Mouse (Mus musculus) frontal cortex, postnatal 14 days (tissue): ENCODE data around the gene Bcl2l12.

Source experiments
- DNase-seq, 2 experiments: peaks; one replicate each; pipeline ENCODE4 v3.0.0; 2022; ENCODE audit warnings: low spot score in 2 of 2

Bcl2l12 gene

GRCm38 (mm10) chr7:44986879-44987718 lies 11.4 kb downstream of the Bcl2l12 start:
- DNase-seq: no peak

- DNase-seq: peak; percentile 96 to 100
Measured at GRCm38 (mm10) chr7:44986192-44986878, 12.2 kb downstream of the Bcl2l12 start, which contains the start of gene Prmt1. Gene Prmt1 (minus strand): TSS chr7:44986568.

GRCm38 (mm10) chr7:44985595-44986191 lies 12.8 kb downstream of the Bcl2l12 start:
- peak; percentile 61 to 68 for DNase-seq

- DNase-seq: no peak
Measured at GRCm38 (mm10) chr7:44984833-44985164, 13.7 kb downstream of the Bcl2l12 start.

- no peak for DNase-seq
Measured at GRCm38 (mm10) chr7:44983944-44984832, 14.3 kb downstream of the Bcl2l12 start.

- peak in 1 of 2 experiments; percentile 83 for DNase-seq
Measured at GRCm38 (mm10) chr7:44983085-44983484, 15.4 kb downstream of the Bcl2l12 start.

GRCm38 (mm10) chr7:44981539-44981938 lies 17.0 kb downstream of the Bcl2l12 start:
- DNase-seq: no peak

GRCm38 (mm10) chr7:44978300-44978699 lies 20.2 kb downstream of the Bcl2l12 start:
- no peak for DNase-seq

- no peak for DNase-seq
Measured at GRCm38 (mm10) chr7:44975117-44975419, 23.4 kb downstream of the Bcl2l12 start.

GRCm38 (mm10) chr7:44974383-44975116 lies 24.0 kb downstream of the Bcl2l12 start, which contains the start of gene Cpt1c:
Gene Cpt1c (minus strand): TSS chr7:44974851.
- DNase-seq: peak; percentile 80 to 86

GRCm38 (mm10) chr7:44973415-44974130 lies 24.9 kb downstream of the Bcl2l12 start:
- no peak for DNase-seq

- DNase-seq: no peak
Measured at GRCm38 (mm10) chr7:44971142-44971541, 27.4 kb downstream of the Bcl2l12 start.

GRCm38 (mm10) chr7:44970231-44970691 lies 28.3 kb downstream of the Bcl2l12 start:
- peak; percentile 75 to 81 for DNase-seq

GRCm38 (mm10) chr7:44966638-44967037 lies 31.9 kb downstream of the Bcl2l12 start:
- DNase-seq: no peak

- DNase-seq: no peak
Measured at GRCm38 (mm10) chr7:44965975-44966374, 32.5 kb downstream of the Bcl2l12 start.

- DNase-seq: no peak
Measured at GRCm38 (mm10) chr7:44964990-44965389, 33.5 kb downstream of the Bcl2l12 start.

- no peak for DNase-seq
Measured at GRCm38 (mm10) chr7:44962831-44963230, 35.7 kb downstream of the Bcl2l12 start.

- DNase-seq: no peak
Measured at GRCm38 (mm10) chr7:44962337-44962736, 36.2 kb downstream of the Bcl2l12 start.

GRCm38 (mm10) chr7:44960512-44960910 lies 38.0 kb downstream of the Bcl2l12 start:
- no peak for DNase-seq

GRCm38 (mm10) chr7:44959874-44960511 lies 38.5 kb downstream of the Bcl2l12 start:
- no peak for DNase-seq
